Mouse (Mus musculus) ES-E14 (cell line): ENCODE results near the gene Sla2. TPM values are rescaled to one million over a fixed set of nuclear protein-coding genes. Genes with fewer than 3 reads are reported as not detected.

ENCODE experiments used
- DNase-seq: peaks from one replicate; pipeline ENCODE4 v3.0.0-alpha.2; 2013; ENCODE audit warnings: low read depth, low spot score
- H3K27ac ChIP-seq: 2 replicates; pipeline ENCODE4 v1.5.1; 2012; ENCODE audit warnings: low read depth, mild to moderate bottlenecking, low read length, moderate library complexity, mixed read lengths; ENCODE audit not compliant: poor library complexity, insufficient read depth, severe bottlenecking
- H3K36me3 ChIP-seq: 2 replicates; pipeline ENCODE4 v1.6.1; 2012; ENCODE audit warnings: mild to moderate bottlenecking, low read length, moderate library complexity, mixed read lengths; ENCODE audit not compliant: control insufficient read depth, poor library complexity, insufficient read depth, severe bottlenecking
- H3K4me1 ChIP-seq, 2 experiments: fragments of 150-350 bp in 1 of 2; sonication (generic) in 1 of 2; 2 replicates each; pipeline ENCODE4 v1.6.1; 2012; ENCODE audit warnings: low read length in 2 of 2, mild to moderate bottlenecking in 1 of 2, mixed read lengths in 1 of 2; ENCODE audit not compliant: control insufficient read depth in 2 of 2, insufficient read depth in 2 of 2, poor library complexity in 1 of 2
- H3K4me3 ChIP-seq, 2 experiments: fragments of 150-350 bp in 1 of 2; sonication (generic) in 1 of 2; 2 replicates each; pipeline ENCODE4 v1.5.1; 2012; ENCODE audit warnings: low read length in 2 of 2, low read depth in 1 of 2, mild to moderate bottlenecking in 1 of 2, mixed read lengths in 1 of 2; ENCODE audit not compliant: insufficient read depth in 1 of 2, poor library complexity in 1 of 2, severe bottlenecking in 1 of 2
- H3K9ac ChIP-seq: 2 replicates; pipeline ENCODE4 v1.6.1; 2012; ENCODE audit warnings: low read depth, mild to moderate bottlenecking, low read length, mixed read lengths; ENCODE audit not compliant: poor library complexity, insufficient read depth, severe bottlenecking
- H3K9me3 ChIP-seq: fragments of 150-350 bp; sonication (generic); 2 replicates; pipeline ENCODE4 v1.6.1; 2012; ENCODE audit warnings: low read depth, mild to moderate bottlenecking, low read length; ENCODE audit not compliant: control insufficient read depth, insufficient read depth
- CHD2 ChIP-seq: IDR thresholded peaks from 2 replicates; pipeline ENCODE4 v1.6.1; 2014; ENCODE audit warnings: mild to moderate bottlenecking, low read depth, low read length, inconsistent platforms
- HCFC1 ChIP-seq: IDR thresholded peaks from 2 replicates; pipeline ENCODE4 v1.6.1; 2012; ENCODE audit warnings: low read length, inconsistent platforms, borderline replicate concordance; ENCODE audit not compliant: insufficient read depth
- MAFK ChIP-seq: IDR thresholded peaks from 2 replicates; pipeline ENCODE4 v1.6.1; 2014; ENCODE audit warnings: mild to moderate bottlenecking, low read depth, low read length, inconsistent platforms; ENCODE audit not compliant: insufficient read depth
- ZC3H11A ChIP-seq: IDR thresholded peaks from 2 replicates; pipeline ENCODE4 v1.6.1; 2012; ENCODE audit warnings: low read depth, mild to moderate bottlenecking, inconsistent platforms, low read length, borderline replicate concordance
- ZNF384 ChIP-seq: IDR thresholded peaks from 2 replicates; pipeline ENCODE4 v1.6.1; 2012; ENCODE audit warnings: low read depth, low read length, inconsistent platforms
- in situ Hi-C, 2 experiments: fragments of 600-800 bp; cut with MboI; formaldehyde crosslinking; loops; one replicate each; pipeline ENCODE4 v1.15.1; 2025; ENCODE audit warnings: low sequenced_read_pairs in 2 of 2, inconsistent platforms in 1 of 2; ENCODE audit not compliant: unreplicated experiment in 2 of 2
- total RNA-seq: library from RNA; depleted of rRNA; stranded (reverse); fragments of 300-350 nt; gene quantifications from 2 replicates; pipeline ENCODE4 v1.2.3, GENCODE M21; 2012

The Sla2 gene
- total RNA-seq, 1 experiment: 5.3 TPM

- Histone ChIP-seq H3K4me3 (no peak overlapping the region), H3K27ac (no peak overlapping the region), H3K4me1 (peaks cover 0 to 2% of the 10 kb centered on the region in 2 experiments; a peak in 2 of 4 replicates), H3K9me3 (no peaks in the 10 kb centered on the region), H3K36me3 (no peaks in the 10 kb centered on the region), H3K9ac (no peak overlapping the region)
- TF ChIP-seq ZNF384 (no peak), ZC3H11A (no peak), HCFC1 (no peak), CHD2 (no peak), MAFK (no peak)
- in situ Hi-C loops: no loop called here
- no peak for DNase-seq
Observed at GRCm38 (mm10) chr2:156898374-156898773, 11.4 kb upstream of the Sla2 start.

GRCm38 (mm10) chr2:156897034-156897433, 10.0 kb upstream of the Sla2 start:
- DNase-seq: no peak
- Histone ChIP-seq H3K9me3 (no peaks in the 10 kb centered on the region), H3K4me3 (no peak overlapping the region), H3K36me3 (no peaks in the 10 kb centered on the region), H3K4me1 (peaks cover 0 to 3% of the 10 kb centered on the region in 2 experiments; a peak in 2 of 4 replicates), H3K9ac (no peak overlapping the region), H3K27ac (no peak overlapping the region)
- in situ Hi-C loops: no loop called here
- TF ChIP-seq CHD2 (no peak), MAFK (no peak), ZNF384 (no peak), HCFC1 (no peak), ZC3H11A (no peak)

GRCm38 (mm10) chr2:156896384-156896914, 9.5 kb upstream of the Sla2 start:
- Histone ChIP-seq H3K4me3 (no peak overlapping the region), H3K27ac (no peak overlapping the region), H3K9me3 (no peaks in the 10 kb centered on the region), H3K4me1 (peaks cover 0 to 3% of the 10 kb centered on the region in 2 experiments; a peak in 2 of 4 replicates), H3K9ac (no peak overlapping the region), H3K36me3 (no peaks in the 10 kb centered on the region)
- no peak for DNase-seq
- TF ChIP-seq HCFC1 (no peak), CHD2 (no peak), ZNF384 (no peak), MAFK (no peak), ZC3H11A (no peak)
- in situ Hi-C loops: no loop called here

- in situ Hi-C loops: no loop called here
- TF ChIP-seq HCFC1 (no peak), MAFK (no peak), CHD2 (no peak), ZNF384 (no peak), ZC3H11A (no peak)
- H3K4me1 ChIP-seq: peaks cover 0 to 3% of the 10 kb centered on the region in 2 experiments; a peak in 2 of 4 replicates
- H3K4me3 ChIP-seq: no peak overlapping the region
- H3K27ac ChIP-seq: no peak overlapping the region
- no peak for DNase-seq
- no peaks in the 10 kb centered on the region for H3K9me3 ChIP-seq
- H3K36me3 ChIP-seq: no peaks in the 10 kb centered on the region
- H3K9ac ChIP-seq: no peak overlapping the region
Observed at GRCm38 (mm10) chr2:156894496-156895265, 7.7 kb upstream of the Sla2 start.
